Mouse (Mus musculus): ENCODE data around the gene Atp2a1. TPM values are rescaled to one million over a fixed set of nuclear protein-coding genes. Genes with fewer than 3 reads are reported as not detected.

Gene Atp2a1
- total and polyA plus RNA-seq, 3 experiments, result 0.38 to 0.74 TPM; not detected in 1

DNA sequence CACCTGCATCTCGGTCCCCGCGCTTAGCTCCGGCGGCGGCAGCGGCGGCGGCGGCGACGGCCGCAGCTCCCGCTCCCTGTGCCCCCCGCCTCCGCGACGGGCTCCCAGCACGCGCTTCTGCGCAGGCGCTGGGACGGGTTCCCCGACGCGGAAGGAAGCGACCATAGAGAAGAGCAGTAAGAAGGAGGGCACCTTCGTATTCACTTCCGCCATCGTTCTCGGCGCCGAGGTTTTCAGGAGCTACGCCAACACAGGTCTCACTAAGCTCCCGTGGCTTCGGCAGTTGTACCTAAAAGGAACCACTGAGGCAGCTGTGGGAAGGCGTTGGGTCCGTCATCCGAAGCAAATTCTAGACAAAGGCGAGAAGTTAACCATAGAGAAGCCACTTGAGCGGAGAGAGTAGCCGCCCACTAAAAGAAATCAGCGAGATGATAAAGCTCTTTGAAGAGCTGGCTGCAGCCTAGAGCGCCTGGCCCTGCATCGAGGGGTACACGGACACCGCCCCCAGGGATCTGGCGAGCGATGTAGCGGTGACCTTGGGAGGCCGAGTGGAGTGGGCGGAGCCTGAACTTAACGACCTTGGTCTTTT, 12.2 kb upstream of the Atp2a1 start, which contains the start of gene Sh2b1:
Gene Sh2b1 (minus strand): TSS at position 432 of the 589 bp plus-strand sequence.
- dilution Hi-C loops (cut with MboI; ENCODE audit: extremely low pct_ligation_motif_present, extremely low pct_unique_long_range_greater_than_20kb, low sequenced_read_pairs) (no loop called here), in situ Hi-C loops (cut with MboI; ENCODE audit: low pct_ligation_motif_present, low pct_unique_long_range_greater_than_20kb, low sequenced_read_pairs) (loop anchor here (5.0 kb wide), 1 partner anchor 78 kb away; the partner anchor contains the start of gene Nfatc2ip)
- peaks cover 13% of the 10 kb centered on the region for H3K79me2 ChIP-seq (replicated peaks; ENCODE audit: control insufficient read depth, extremely low read depth, insufficient read depth, poor library complexity, severe bottlenecking)
- H3K36me3 ChIP-seq (replicated peaks in 1 of 2; ENCODE audit: control insufficient read depth in 1 of 2, insufficient read depth in 1 of 2, low read length in 1 of 2), result peaks cover 19 to 24% of the 10 kb centered on the region in 2 experiments
- peak within 1 kb of the TSS; percentile 64 to 81 (median 70) for H3K4me3 ChIP-seq (replicated peaks in 1 of 3; ENCODE audit: low read depth in 2 of 3, low read length in 2 of 3, poor library complexity in 1 of 3)
- 0 out of 2 replicates have a peak, but pooled peaks have one; percentile 32 for TF ChIP-seq MEF2A (IDR thresholded peaks at IDR 0.05; ENCODE audit: borderline replicate concordance, low read depth, low read length)
- TF ChIP-seq NRF1 (IDR thresholded peaks at IDR 0.05; ENCODE audit: low read depth, low read length), result peak; percentile 92
- peak; percentile 18; the same call in 1 of the 2 replicates for TF ChIP-seq MXI1 (IDR thresholded peaks at IDR 0.05; ENCODE audit: low read depth, low read length)
- TF ChIP-seq CTCF (conservative IDR thresholded peaks at IDR 0.05 in 1 of 2, IDR thresholded peaks at IDR 0.05 in 1 of 2; ENCODE audit: low read depth in 2 of 2, low read length in 2 of 2), result peak in 1 of 2 experiments; percentile 63; a peak in 2 of 4 replicates
- peak; percentile 81 for TF ChIP-seq POLR2A (IDR thresholded peaks at IDR 0.05; ENCODE audit: low read depth, low read length)
- peak; percentile 85 for TF ChIP-seq ZMIZ1 (IDR thresholded peaks at IDR 0.05; ENCODE audit: low read depth, low read length)
- TF ChIP-seq JUN (IDR thresholded peaks at IDR 0.05; ENCODE audit: insufficient read depth, low read depth, low read length), result no peak
- peak; percentile 84 for TF ChIP-seq HCFC1 (IDR thresholded peaks at IDR 0.05; ENCODE audit: low read depth, low read length)
- no peak; the same call in 1 of the 2 replicates for TF ChIP-seq ETS1 (conservative IDR thresholded peaks at IDR 0.05; ENCODE audit: low read depth, low read length)
- TF ChIP-seq MAX (IDR thresholded peaks at IDR 0.05; ENCODE audit: low read length), result no peak
- peak; percentile 63; the same call in 1 of the 2 replicates for TF ChIP-seq TBP (conservative IDR thresholded peaks at IDR 0.05; ENCODE audit: low read depth, low read length)
- peak; percentile 26; the same call in 1 of the 2 replicates for TF ChIP-seq IRF4 (IDR thresholded peaks at IDR 0.05; ENCODE audit: low read depth, low read length)
- TF ChIP-seq RCOR1 (conservative IDR thresholded peaks at IDR 0.05; ENCODE audit: low read depth, low read length), result peak; percentile 44; the same call in 1 of the 2 replicates
- TF ChIP-seq CHD1 (IDR thresholded peaks at IDR 0.05; ENCODE audit: low read depth, low read length), result no peak
- peak; percentile 80 for TF ChIP-seq NELFE (IDR thresholded peaks at IDR 0.05; ENCODE audit: low read depth, low read length)
- TF ChIP-seq USF2 (conservative IDR thresholded peaks at IDR 0.05; ENCODE audit: low read depth, low read length), result no peak
- peak; percentile 89 for TF ChIP-seq ELF1 (IDR thresholded peaks at IDR 0.05; ENCODE audit: low read depth, low read length)
- TF ChIP-seq TCF12 (IDR thresholded peaks at IDR 0.05; ENCODE audit: low read depth, low read length), result peak; percentile 68; the same call in 1 of the 2 replicates
- TF ChIP-seq MAZ (IDR thresholded peaks at IDR 0.05; ENCODE audit: low read depth, low read length), result peak; percentile 77; the same call in 1 of the 2 replicates
- TF ChIP-seq ZKSCAN1 (IDR thresholded peaks at IDR 0.05; ENCODE audit: borderline replicate concordance, low read depth, low read length), result no peak
- peak; percentile 67 for TF ChIP-seq GABPA (IDR thresholded peaks at IDR 0.05; ENCODE audit: insufficient replicate concordance, low read depth, low read length)
- peak; percentile 70 for TF ChIP-seq POLR2AphosphoS2 (IDR thresholded peaks at IDR 0.05; ENCODE audit: low read depth, low read length)
- no peak for TF ChIP-seq EP300 (IDR thresholded peaks at IDR 0.05; ENCODE audit: low read length)
- peak; percentile 78 for TF ChIP-seq SIN3A (IDR thresholded peaks at IDR 0.05; ENCODE audit: low read length)
- no peak for TF ChIP-seq RAD21 (IDR thresholded peaks at IDR 0.05; ENCODE audit: low read depth, low read length)
- DNase-seq (ENCODE audit: extremely low read depth), result peak; percentile 94
- peaks cover 10 to 45% of the 10 kb centered on the region in 2 experiments for H3K4me1 ChIP-seq (ENCODE audit: control insufficient read depth in 1 of 2, insufficient read depth in 2 of 2)
- no peaks in the 10 kb centered on the region for H3K27me3 ChIP-seq (replicated peaks)
- H3K9ac ChIP-seq (ENCODE audit: insufficient read depth, low read depth), result peak within 1 kb of the TSS; percentile 98
- peak within 1 kb of the TSS; percentile 90 for H3K27ac ChIP-seq (ENCODE audit: insufficient read depth, low read depth)
- H3K4me2 ChIP-seq (ENCODE audit: insufficient read depth, low read depth, poor library complexity, severe bottlenecking), result peak within 1 kb of the TSS; percentile 41
- H3K9me3 ChIP-seq (replicated peaks; ENCODE audit: low read length), result no peaks in the 10 kb centered on the region

Measured in CH12.LX (cell line).